In genomic region chr11:48798984-48799920, GRCm38 (mm10) we compare ENCODE assay signal across 8 mouse cellular contexts. TPM values are rescaled to one million over a fixed set of nuclear protein-coding genes. Genes with fewer than 3 reads are reported as not detected.
DNase-seq lines count a peak whose midpoint lies in the region; ATAC-seq and TF ChIP-seq lines count a peak whose summit lies in the region.

No protein-coding gene starts in this region.

- H3K4me1 ChIP-seq in intestine, postnatal 0 days (replicated peaks; ENCODE audit: control insufficient read depth, insufficient read depth, low read length), result 0 out of 2 replicates have a peak, but pooled peaks cover 4% of the 10 kb centered on the region
- H3K4me1 ChIP-seq in neural tube, embryonic 14.5 days (ENCODE audit: control insufficient read depth, insufficient read depth, low read length), result peaks cover 22% of the 10 kb centered on the region

- H3K9me3 ChIP-seq in intestine, postnatal 0 days (ENCODE audit: control insufficient read depth), result no peaks in the 10 kb centered on the region
- H3K9me3 ChIP-seq in neural tube, embryonic 14.5 days (ENCODE audit: control insufficient read depth, low read length), result no peaks in the 10 kb centered on the region

- peak; percentile 24 for ATAC-seq in intestine, postnatal 0 days
- no peak; the same call in 1 of the 2 replicates for ATAC-seq in neural tube, embryonic 14.5 days (ENCODE audit: low read depth)

- peak overlapping the region; percentile 67 for H3K4me2 ChIP-seq in intestine, postnatal 0 days (replicated peaks; ENCODE audit: low read depth)
- peak overlapping the region; percentile 87 for H3K4me2 ChIP-seq in neural tube, embryonic 14.5 days (ENCODE audit: low read depth, low read length)

- peak overlapping the region; percentile 52 for H3K4me3 ChIP-seq in intestine, postnatal 0 days (ENCODE audit: low read depth, low read length)
- H3K4me3 ChIP-seq in neural tube, embryonic 14.5 days (ENCODE audit: low read depth, low read length), result peak overlapping the region; percentile 82

- WGBS in intestine, postnatal 0 days, result 4% methylated on average over 18 of the region's 18 CpGs
- WGBS in neural tube, embryonic 14.5 days, result 10% methylated on average over 18 of the region's 18 CpGs

- peak overlapping the region; percentile 52 for H3K9ac ChIP-seq in intestine, postnatal 0 days (ENCODE audit: low read depth, low read length)
- H3K9ac ChIP-seq in neural tube, embryonic 14.5 days (replicated peaks; ENCODE audit: low read depth, low read length), result peak overlapping the region; percentile 87

- no peaks in the 10 kb centered on the region for H3K27me3 ChIP-seq in intestine, postnatal 0 days (replicated peaks; ENCODE audit: control insufficient read depth, insufficient read depth, low read length)
- no peaks in the 10 kb centered on the region for H3K27me3 ChIP-seq in neural tube, embryonic 14.5 days (ENCODE audit: control insufficient read depth, insufficient read depth, low read length)

- peak; percentile 52 for DNase-seq in adrenal gland, postnatal 14 days
- DNase-seq in adrenal gland, postnatal 36 days, result no peak
- peak; percentile 47 for DNase-seq in right cerebral cortex, postnatal 25 days
- DNase-seq in right cerebral cortex, adult 18-20 months, result no peak
- DNase-seq in embryo, embryonic 11 days, result no peak
- DNase-seq in kidney, postnatal 4 days, result no peak

- peak overlapping the region; percentile 93 for H3K27ac ChIP-seq in intestine, postnatal 0 days (ENCODE audit: low read depth, low read length)
- peak overlapping the region; percentile 90 for H3K27ac ChIP-seq in neural tube, embryonic 14.5 days (ENCODE audit: low read depth, low read length)

- H3K36me3 ChIP-seq in intestine, postnatal 0 days (ENCODE audit: control insufficient read depth, insufficient read depth), result peaks cover 23% of the 10 kb centered on the region
- H3K36me3 ChIP-seq in neural tube, embryonic 14.5 days (ENCODE audit: control insufficient read depth, insufficient read depth, low read length), result peaks cover 25% of the 10 kb centered on the region

- no peak for TF ChIP-seq CTCF in intestine, postnatal 0 days (IDR thresholded peaks at IDR 0.05; ENCODE audit: low read depth)

RNA-seq across cellular contexts. Expression of gene Rack1, which starts 0.9 kb away (rescaled TPM):
- 735 and 919 TPM in 2 replicates for total RNA-seq in adrenal gland, postnatal 14 days (2021)
- total RNA-seq in adrenal gland, postnatal 36 days (2021), result 100 to 1,000 TPM; 711 to 729 TPM
- polyA plus RNA-seq in intestine, postnatal 0 days (2015; fragmentation: Nextera tagmentation; extraction: Ambion mirVana), result 435 and 447 TPM in 2 replicates
- 400 and 442 TPM in 2 replicates for polyA plus RNA-seq in neural tube, embryonic 14.5 days (2014; fragmentation: Nextera tagmentation; extraction: Ambion mirVana)

RNA-seq across cellular contexts. Expression of gene Trim41, which starts 17.9 kb away (rescaled TPM):
- total RNA-seq in adrenal gland, postnatal 14 days (2021), result 34.6 and 40.5 TPM in 2 replicates
- total RNA-seq in adrenal gland, postnatal 36 days (2021), result 10 to 100 TPM; 32.9 to 45.2 TPM
- polyA plus RNA-seq in intestine, postnatal 0 days (2015; fragmentation: Nextera tagmentation; extraction: Ambion mirVana), result 4.0 and 4.2 TPM in 2 replicates
- 5.1 and 5.6 TPM in 2 replicates for polyA plus RNA-seq in neural tube, embryonic 14.5 days (2014; fragmentation: Nextera tagmentation; extraction: Ambion mirVana)

RNA-seq across cellular contexts. Expression of gene Trim7, which starts 26.7 kb away (rescaled TPM):
- total RNA-seq in adrenal gland, postnatal 14 days (2021), result 6.1 and 8.5 TPM in 2 replicates
- total RNA-seq in adrenal gland, postnatal 36 days (2021), result 1 to 10 TPM; 6.4 to 8.6 TPM
- polyA plus RNA-seq in intestine, postnatal 0 days (2015; fragmentation: Nextera tagmentation; extraction: Ambion mirVana), result 0.38 and 0.56 TPM in 2 replicates
- polyA plus RNA-seq in neural tube, embryonic 14.5 days (2014; fragmentation: Nextera tagmentation; extraction: Ambion mirVana), result 1.5 and 2.0 TPM in 2 replicates

RNA-seq across cellular contexts. Expression of gene Gm12184, which starts 27.2 kb away (rescaled TPM):
- 2.3 and 3.5 TPM in 2 replicates for total RNA-seq in adrenal gland, postnatal 14 days (2021)
- 1 to 10 TPM; 1.4 to 3.2 TPM for total RNA-seq in adrenal gland, postnatal 36 days (2021)
- polyA plus RNA-seq in intestine, postnatal 0 days (2015; fragmentation: Nextera tagmentation; extraction: Ambion mirVana), result 5.0 and 5.3 TPM in 2 replicates
- 3.0 TPM in 2 replicates for polyA plus RNA-seq in neural tube, embryonic 14.5 days (2014; fragmentation: Nextera tagmentation; extraction: Ambion mirVana)

Comparison
In these comparisons a context has a peak if more than half of its experiments do, and no peak if none do; other contexts are left out.
1. DNase-seq: peak in adrenal gland, postnatal 14 days (single experiment) and right cerebral cortex, postnatal 25 days (single experiment); none in adrenal gland, postnatal 36 days (0 of 2), right cerebral cortex, adult 18-20 months (single experiment), embryo, embryonic 11 days (single experiment) and kidney, postnatal 4 days (0 of 2).